Mouse (Mus musculus) neural tube, embryonic 12.5 days (tissue): ENCODE measurements around the gene Mgp. TPM values are rescaled to one million over a fixed set of nuclear protein-coding genes. Genes with fewer than 3 reads are reported as not detected.

Source experiments
- ATAC-seq: fragments of 200-750 bp; cut with Nextera tagmentation; 2 replicates; pipeline ENCODE4 v1.8.0; 2017; ENCODE audit warnings: low read depth, mild to moderate bottlenecking, moderate TSS enrichment, moderate library complexity; ENCODE audit not compliant: low FRiP score
- H3K27ac ChIP-seq: fragments of 300-500 bp; sonication (generic); 2 replicates; pipeline ENCODE4 v1.5.1; 2016
- H3K27me3 ChIP-seq: fragments of 300-500 bp; sonication (generic); replicated peaks from 2 replicates; pipeline ENCODE4 v1.6.1; 2016; ENCODE audit warnings: mild to moderate bottlenecking
- H3K36me3 ChIP-seq: fragments of 300-500 bp; sonication (generic); 2 replicates; pipeline ENCODE4 v1.6.1; 2016; ENCODE audit warnings: mild to moderate bottlenecking
- H3K4me1 ChIP-seq: fragments of 300-500 bp; sonication (generic); 2 replicates; pipeline ENCODE4 v1.6.1; 2016
- H3K4me2 ChIP-seq: fragments of 300-500 bp; sonication (generic); replicated peaks from 2 replicates; pipeline ENCODE4 v1.6.1; 2016; ENCODE audit warnings: mild to moderate bottlenecking
- H3K4me3 ChIP-seq: fragments of 300-500 bp; sonication (generic); 2 replicates; pipeline ENCODE4 v1.5.1; 2016
- H3K9ac ChIP-seq: fragments of 300-500 bp; sonication (generic); 2 replicates; pipeline ENCODE4 v1.6.1; 2016; ENCODE audit warnings: mild to moderate bottlenecking
- H3K9me3 ChIP-seq: fragments of 300-500 bp; sonication (generic); 2 replicates; pipeline ENCODE4 v1.6.1; 2016; ENCODE audit warnings: mild to moderate bottlenecking
- WGBS: fragments of 180-500 bp; shearing (Covaris S2); methylation state at CpG from one replicate; pipeline ENCODE4 v1.1.7; 2016; 5-methylcytosine and 5-hydroxymethylcytosine counted together
- polyA plus RNA-seq: library from polyadenylated mRNA; unstranded; fragments of >200 nt; fragmentation: Nextera tagmentation; extraction: Ambion mirVana; gene quantifications from 2 replicates; pipeline ENCODE4 v1.2.1, GENCODE M21; 2016

Mgp gene
- polyA plus RNA-seq: 8.8 and 13.0 TPM in 2 replicates

- ATAC-seq: no peak
- Histone ChIP-seq H3K4me2 (0 out of 2 replicates have a peak within 1 kb of the TSS, but pooled peaks have one; percentile 12), H3K27ac (no peak within 1 kb of the TSS), H3K4me1 (no peaks in the 10 kb centered on the region), H3K36me3 (no peaks in the 10 kb centered on the region), H3K27me3 (no peaks in the 10 kb centered on the region), H3K9ac (no peak within 1 kb of the TSS), H3K9me3 (no peaks in the 10 kb centered on the region), H3K4me3 (no peak within 1 kb of the TSS)
- 53% methylated on average over 9 of the region's 9 CpGs for whole genome bisulfite sequencing
These were observed at the start of gene Mgp for GRCm38 (mm10) chr6:136875670-136876069. TSS of gene Mgp (minus strand) at chr6:136875823.

GRCm38 (mm10) chr6:136925049-136925448 lies 49.4 kb upstream of the Mgp start:
- Histone ChIP-seq H3K9ac (no peak overlapping the region), H3K36me3 (no peaks in the 10 kb centered on the region), H3K4me1 (no peaks in the 10 kb centered on the region), H3K27me3 (no peaks in the 10 kb centered on the region), H3K27ac (no peak overlapping the region), H3K9me3 (no peaks in the 10 kb centered on the region), H3K4me2 (no peak overlapping the region), H3K4me3 (no peak overlapping the region)
- WGBS: 74% methylated on average over 8 of the region's 8 CpGs
- ATAC-seq: no peak

- H3K4me1 ChIP-seq: no peaks in the 10 kb centered on the region
- no peak within 1 kb of the TSS for H3K4me3 ChIP-seq
- H3K9ac ChIP-seq: no peak within 1 kb of the TSS
- H3K4me2 ChIP-seq: no peak within 1 kb of the TSS
- H3K9me3 ChIP-seq: no peaks in the 10 kb centered on the region
- no peak for ATAC-seq
- H3K27ac ChIP-seq: no peak within 1 kb of the TSS
- H3K36me3 ChIP-seq: no peaks in the 10 kb centered on the region
- whole genome bisulfite sequencing: 90% methylated on average over 8 of the region's 8 CpGs
- H3K27me3 ChIP-seq: no peaks in the 10 kb centered on the region
These were observed 47.9 kb upstream of the Mgp start, which contains the start of gene Pde6h for GRCm38 (mm10) chr6:136923532-136923931. TSS of gene Pde6h (plus strand) at chr6:136923832.

GRCm38 (mm10) chr6:136922871-136923270 lies 47.2 kb upstream of the Mgp start:
- H3K9ac ChIP-seq: no peak overlapping the region
- no peak overlapping the region for H3K27ac ChIP-seq
- WGBS: 84% methylated on average over 7 of the region's 7 CpGs
- no peaks in the 10 kb centered on the region for H3K27me3 ChIP-seq
- no peaks in the 10 kb centered on the region for H3K4me1 ChIP-seq
- H3K36me3 ChIP-seq: no peaks in the 10 kb centered on the region
- no peak overlapping the region for H3K4me3 ChIP-seq
- no peaks in the 10 kb centered on the region for H3K9me3 ChIP-seq
- H3K4me2 ChIP-seq: no peak overlapping the region
- ATAC-seq: no peak

- no peak within 1 kb of the TSS for H3K9ac ChIP-seq
- H3K27ac ChIP-seq: no peak within 1 kb of the TSS
- no peaks in the 10 kb centered on the region for H3K36me3 ChIP-seq
- no peaks in the 10 kb centered on the region for H3K9me3 ChIP-seq
- 83% methylated on average over 5 of the region's 5 CpGs for WGBS
- no peak within 1 kb of the TSS for H3K4me2 ChIP-seq
- no peak within 1 kb of the TSS for H3K4me3 ChIP-seq
- no peaks in the 10 kb centered on the region for H3K27me3 ChIP-seq
- ATAC-seq: no peak
- no peaks in the 10 kb centered on the region for H3K4me1 ChIP-seq
These were observed 46.5 kb upstream of the Mgp start, which contains the start of gene Erp27 for GRCm38 (mm10) chr6:136922080-136922479. TSS of gene Erp27 (minus strand) at chr6:136922180.

GRCm38 (mm10) chr6:136921601-136922000 lies 46.0 kb upstream of the Mgp start:
- Histone ChIP-seq H3K9ac (no peak overlapping the region), H3K4me3 (no peak overlapping the region), H3K36me3 (no peaks in the 10 kb centered on the region), H3K27me3 (no peaks in the 10 kb centered on the region), H3K4me2 (no peak overlapping the region), H3K9me3 (no peaks in the 10 kb centered on the region), H3K27ac (no peak overlapping the region), H3K4me1 (no peaks in the 10 kb centered on the region)
- 72% methylated on average over 7 of the region's 7 CpGs for WGBS
- ATAC-seq: no peak

GRCm38 (mm10) chr6:136920320-136921257 lies 45.0 kb upstream of the Mgp start:
- Histone ChIP-seq H3K9ac (no peak overlapping the region), H3K4me1 (no peaks in the 10 kb centered on the region), H3K4me2 (no peak overlapping the region), H3K4me3 (no peak overlapping the region), H3K27ac (no peak overlapping the region), H3K36me3 (no peaks in the 10 kb centered on the region), H3K27me3 (no peaks in the 10 kb centered on the region), H3K9me3 (no peaks in the 10 kb centered on the region)
- ATAC-seq: peak; percentile 58
- 45% methylated on average over 16 of the region's 16 CpGs for WGBS

GRCm38 (mm10) chr6:136917885-136918284 lies 42.3 kb upstream of the Mgp start:
- no peaks in the 10 kb centered on the region for H3K27me3 ChIP-seq
- no peak overlapping the region for H3K27ac ChIP-seq
- H3K4me3 ChIP-seq: no peak overlapping the region
- no peaks in the 10 kb centered on the region for H3K9me3 ChIP-seq
- peaks cover 4% of the 10 kb centered on the region; the same call in 1 of the 2 replicates for H3K4me1 ChIP-seq
- 5% methylated on average over 2 of the region's 2 CpGs for WGBS
- ATAC-seq: no peak
- no peak overlapping the region for H3K9ac ChIP-seq
- no peaks in the 10 kb centered on the region for H3K36me3 ChIP-seq
- no peak overlapping the region for H3K4me2 ChIP-seq

GRCm38 (mm10) chr6:136915721-136916395 lies 40.2 kb upstream of the Mgp start:
- Histone ChIP-seq H3K27me3 (no peaks in the 10 kb centered on the region; the same call in 1 of the 2 replicates), H3K4me3 (no peak overlapping the region), H3K9me3 (no peaks in the 10 kb centered on the region), H3K36me3 (no peaks in the 10 kb centered on the region), H3K4me1 (peaks cover 4% of the 10 kb centered on the region; the same call in 1 of the 2 replicates), H3K4me2 (no peak overlapping the region), H3K9ac (no peak overlapping the region), H3K27ac (no peak overlapping the region)
- 87% methylated on average over 8 of the region's 8 CpGs for WGBS
- ATAC-seq: no peak

- H3K9ac ChIP-seq: no peak overlapping the region
- no peaks in the 10 kb centered on the region for H3K9me3 ChIP-seq
- WGBS: 91% methylated on average over 6 of the region's 6 CpGs
These were observed 38.6 kb upstream of the Mgp start for GRCm38 (mm10) chr6:136914234-136914633.

GRCm38 (mm10) chr6:136913384-136914126 lies 37.9 kb upstream of the Mgp start:
- no peaks in the 10 kb centered on the region for H3K36me3 ChIP-seq
- no peaks in the 10 kb centered on the region; the same call in 1 of the 2 replicates for H3K27me3 ChIP-seq
- no peak overlapping the region for H3K4me3 ChIP-seq
- H3K9ac ChIP-seq: peak overlapping the region; percentile 40; the same call in 1 of the 2 replicates
- WGBS: 17% methylated on average over 18 of the region's 18 CpGs
- peaks cover 4% of the 10 kb centered on the region; the same call in 1 of the 2 replicates for H3K4me1 ChIP-seq
- no peak overlapping the region for H3K27ac ChIP-seq
- H3K4me2 ChIP-seq: peak overlapping the region; percentile 53
- H3K9me3 ChIP-seq: no peaks in the 10 kb centered on the region
- ATAC-seq: no peak

More at GRCm38 (mm10) chr6:136914234-136914633, 38.6 kb upstream of the Mgp start:
- Histone ChIP-seq H3K4me1 (peaks cover 4% of the 10 kb centered on the region; the same call in 1 of the 2 replicates), H3K27me3 (no peaks in the 10 kb centered on the region; the same call in 1 of the 2 replicates), H3K27ac (no peak overlapping the region), H3K4me3 (no peak overlapping the region), H3K4me2 (no peak overlapping the region), H3K36me3 (no peaks in the 10 kb centered on the region)
- ATAC-seq: no peak
